Mouse (Mus musculus) kidney, adult 2 months (tissue): Measurements from ENCODE around the gene Stxbp1. TPM values are rescaled to one million over a fixed set of nuclear protein-coding genes. Genes with fewer than 3 reads are reported as not detected.

Experiments
- DNase-seq: peaks from one replicate; pipeline ENCODE4 v3.0.0; 2021
- H3K27ac ChIP-seq: fragments of 200-500 bp; 2 replicates; pipeline ENCODE4 v1.5.1; 2012; ENCODE audit warnings: low read depth, low read length, control low read depth, inconsistent platforms; ENCODE audit not compliant: insufficient read depth
- H3K27me3 ChIP-seq: fragments of 200-500 bp; replicated peaks from 2 replicates; pipeline ENCODE4 v1.6.1; 2012; ENCODE audit warnings: mild to moderate bottlenecking, moderate library complexity, low read length, inconsistent platforms; ENCODE audit not compliant: control insufficient read depth, insufficient read depth
- H3K36me3 ChIP-seq: fragments of 200-500 bp; 2 replicates; pipeline ENCODE4 v1.6.1; 2012; ENCODE audit warnings: mild to moderate bottlenecking, moderate library complexity, low read length, inconsistent platforms; ENCODE audit not compliant: control insufficient read depth, insufficient read depth
- H3K4me1 ChIP-seq: fragments of 200-500 bp; 2 replicates; pipeline ENCODE4 v1.6.1; 2011; ENCODE audit warnings: low read length; ENCODE audit not compliant: control insufficient read depth, insufficient read depth
- H3K4me3 ChIP-seq: fragments of 200-500 bp; 2 replicates; pipeline ENCODE4 v1.5.1; 2011; ENCODE audit warnings: mild to moderate bottlenecking, low read depth, low read length, control low read depth; ENCODE audit not compliant: insufficient read depth
- CTCF ChIP-seq: fragments of 200-500 bp; conservative IDR thresholded peaks from 2 replicates; pipeline ENCODE4 v1.5.1; 2011; ENCODE audit warnings: low read depth, mild to moderate bottlenecking, control low read depth, low read length, moderate library complexity, mixed read lengths; ENCODE audit not compliant: insufficient read depth, insufficient read length
- POLR2A ChIP-seq: fragments of 200-500 bp; IDR thresholded peaks from one replicate; pipeline ENCODE4 v1.6.1; 2011; ENCODE audit warnings: low read depth, low read length, control low read depth
- WGBS: fragments of 180-500 bp; shearing (Covaris S2); methylation state at CpG from one replicate; pipeline ENCODE4 v1.1.7; 2018; 5-methylcytosine and 5-hydroxymethylcytosine counted together
- polyA plus RNA-seq: library from polyadenylated mRNA; depleted of rRNA; stranded (reverse); fragments of >200 nt; gene quantifications from 2 replicates; pipeline ENCODE4 v1.2.3, GENCODE M21; 2012; rRNA removed

Gene Stxbp1
- polyA plus RNA-seq, 1 experiment, result 13.2 TPM

DNA sequence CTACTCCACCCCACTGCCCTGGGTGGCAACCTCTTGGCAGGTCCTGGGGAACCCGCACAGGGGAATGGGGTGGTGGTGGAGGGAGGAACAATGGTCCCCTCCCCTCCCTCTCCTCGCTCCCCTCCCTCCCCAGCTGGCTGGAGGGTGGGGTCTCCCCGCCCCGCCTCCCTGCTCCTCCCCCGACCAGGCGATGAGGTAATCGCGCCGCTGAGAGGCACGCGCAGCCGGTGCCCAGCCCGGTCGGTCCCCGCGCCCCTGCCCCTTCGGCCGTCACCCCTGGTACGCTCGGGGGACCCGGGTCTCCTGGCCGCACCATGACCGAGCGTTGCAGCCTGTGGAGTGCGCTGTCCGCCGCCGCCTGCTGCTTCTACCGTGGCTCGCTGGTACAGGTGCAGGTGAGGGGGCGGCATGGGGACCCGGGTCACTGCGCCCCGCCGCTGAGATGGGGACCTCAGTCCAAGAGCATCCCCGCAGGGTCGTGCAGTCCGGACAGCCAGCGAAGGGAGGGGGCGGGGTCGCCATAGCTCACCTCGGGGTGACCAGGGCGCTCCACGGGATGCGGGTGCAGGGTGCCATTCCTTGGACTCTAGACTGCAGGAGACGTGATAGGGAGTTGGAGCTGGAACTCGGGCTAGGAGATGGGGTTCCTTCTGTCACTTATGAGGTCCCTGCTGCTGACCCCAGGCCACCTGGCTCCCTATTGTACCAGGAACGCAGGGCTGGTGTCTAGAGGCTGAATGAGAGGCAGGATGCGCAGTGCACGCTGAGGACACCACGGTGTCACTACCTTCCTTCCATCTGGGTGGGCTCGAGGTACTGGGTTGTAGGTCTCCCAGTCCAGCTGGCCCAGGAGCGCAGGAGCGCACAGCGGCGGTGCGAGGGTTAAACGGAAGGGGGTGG, 105.5 kb downstream of the Stxbp1 start:
- TF ChIP-seq CTCF (no peak), POLR2A (no peak)
- H3K27ac ChIP-seq, result no peak overlapping the region
- peak overlapping the region; percentile 2; the same call in 1 of the 2 replicates for H3K4me3 ChIP-seq
- H3K4me1 ChIP-seq, result no peaks in the 10 kb centered on the region
- no peaks in the 10 kb centered on the region for H3K36me3 ChIP-seq
- DNase-seq, result no peak
- no peaks in the 10 kb centered on the region for H3K27me3 ChIP-seq
- WGBS, result 14% methylated on average over 56 of the region's 58 CpGs

DNA sequence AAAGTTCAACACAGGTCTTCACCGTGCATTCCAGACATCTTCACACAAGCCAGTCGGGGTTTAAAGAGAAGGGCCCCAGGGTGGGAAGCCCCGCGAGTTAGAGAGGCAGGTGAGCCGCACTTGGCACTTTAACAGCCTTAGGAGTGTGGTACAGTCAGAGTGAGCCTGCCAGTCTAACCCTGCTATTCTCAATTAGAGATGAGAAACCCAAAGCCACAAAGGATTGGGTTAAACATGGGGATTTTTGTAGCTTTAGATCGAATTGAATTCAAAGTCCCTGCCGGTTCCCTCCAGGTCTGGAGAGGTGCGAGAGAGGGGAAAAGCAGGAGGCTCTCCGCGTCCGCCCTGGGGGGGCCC, 106.2 kb downstream of the Stxbp1 start, which contains the start of gene 6330409D20Rik:
Gene 6330409D20Rik, minus strand, starts transcription at position 101 of the 357 bp plus-strand sequence.
- DNase-seq, result no peak
- Histone ChIP-seq H3K4me1 (no peaks in the 10 kb centered on the region), H3K27ac (no peak within 1 kb of the TSS), H3K27me3 (no peaks in the 10 kb centered on the region), H3K36me3 (no peaks in the 10 kb centered on the region), H3K4me3 (peak within 1 kb of the TSS; percentile 2; the same call in 1 of the 2 replicates)
- WGBS, result 16% methylated on average over 11 of the region's 11 CpGs
- TF ChIP-seq POLR2A, result no peak

GRCm38 (mm10) chr2:32739311-32739710, 107.7 kb downstream of the Stxbp1 start:
- WGBS, result 69% methylated on average over 4 of the region's 4 CpGs
- no peak for DNase-seq

More at GRCm38 (mm10) chr2:32739311-32739710, 107.7 kb downstream of the Stxbp1 start:
- no peaks in the 10 kb centered on the region for H3K27me3 ChIP-seq
- TF ChIP-seq CTCF, result no peak
- TF ChIP-seq POLR2A, result no peak
- H3K4me1 ChIP-seq, result no peaks in the 10 kb centered on the region; the same call in 1 of the 2 replicates
- no peak overlapping the region for H3K27ac ChIP-seq
- no peaks in the 10 kb centered on the region for H3K36me3 ChIP-seq
- H3K4me3 ChIP-seq, result no peak overlapping the region

Other genes with a start within 250 kb of the Stxbp1 start
- gene St6galnac6, start 247.5 kb downstream of the Stxbp1 start, polyA plus RNA-seq, result 21.1 and 23.6 TPM in 2 replicates
- gene Ak1, start 225.5 kb downstream of the Stxbp1 start, polyA plus RNA-seq, result 31.6 and 47.4 TPM in 2 replicates
- 228 and 289 TPM in 2 replicates for gene Eng, start 200.7 kb downstream of the Stxbp1 start, polyA plus RNA-seq
- gene Fpgs, start 143.1 kb downstream of the Stxbp1 start, polyA plus RNA-seq, result 147 and 174 TPM in 2 replicates
- 88.3 and 89.2 TPM in 2 replicates for gene Cdk9, start 134.2 kb downstream of the Stxbp1 start, polyA plus RNA-seq
- 28.4 and 30.4 TPM in 2 replicates for gene Sh2d3c, start 126.2 kb downstream of the Stxbp1 start, polyA plus RNA-seq
- not detected in 2 replicates for gene 6330409D20Rik, start 106.2 kb downstream of the Stxbp1 start, polyA plus RNA-seq
- 72.5 and 93.3 TPM in 2 replicates for gene Tor2a, start 90.0 kb downstream of the Stxbp1 start, polyA plus RNA-seq
- 1.1 TPM in 2 replicates for gene Ttc16, start 71.6 kb downstream of the Stxbp1 start, polyA plus RNA-seq
- gene Ptrh1, start 71.5 kb downstream of the Stxbp1 start, polyA plus RNA-seq, result 8.0 and 11.8 TPM in 2 replicates
- 0.12 TPM in 1 of 2 replicates, not detected in the other for gene Cfap157, start 62.8 kb downstream of the Stxbp1 start, polyA plus RNA-seq
- 32.3 and 33.4 TPM in 2 replicates for gene Fam129b, start 28.9 kb upstream of the Stxbp1 start, polyA plus RNA-seq
- gene Rpl12, start 114.3 kb upstream of the Stxbp1 start, polyA plus RNA-seq, result 166 and 270 TPM in 2 replicates
- 12.0 and 15.5 TPM in 2 replicates for gene Lrsam1, start 114.4 kb upstream of the Stxbp1 start, polyA plus RNA-seq
- 51.1 and 51.9 TPM in 2 replicates for gene Slc2a8, start 134.8 kb upstream of the Stxbp1 start, polyA plus RNA-seq